Mouse (Mus musculus) erythroblast, embryonic 14.5 days (primary cell): ENCODE results near the gene AK157302.
"Not testable (repeated sequence)": the region's sequence is repeated elsewhere in the genome, so short reads cannot be mapped to it uniquely, and the experiment has no call there.

Experiments used
- GATA1 ChIP-seq: IDR thresholded peaks from 2 replicates; pipeline ENCODE4 v1.6.1; 2012; ENCODE audit warnings: low read length, inconsistent platforms, mixed read lengths
- TAL1 ChIP-seq: IDR thresholded peaks from 3 replicates; pipeline ENCODE4 v1.6.1; 2012; ENCODE audit warnings: low read length, inconsistent platforms, mixed read lengths

- not testable (repeated sequence) for TF ChIP-seq GATA1, TAL1
Observed at GRCm38 (mm10) chr13:21478759-21479670, 16.0 kb upstream of the AK157302 start, which contains the start of the genes Zkscan4 and Gm10065.
